Mouse (Mus musculus) forebrain, embryonic 13.5 days (tissue): Measurements from ENCODE around the gene Mtfr1l. TPM values are rescaled to one million over a fixed set of nuclear protein-coding genes. Genes with fewer than 3 reads are reported as not detected.
A peak's percentile ranks its signal among the peaks of the same experiment; 100 is the strongest.

Source experiments
- ATAC-seq: fragments of 200-750 bp; cut with Nextera tagmentation; 2 replicates; pipeline ENCODE4 v1.8.0; 2017
- H3K27ac ChIP-seq: fragments of 300-500 bp; sonication (generic); 2 replicates; pipeline ENCODE4 v1.5.1; 2015; ENCODE audit warnings: inconsistent platforms, mild to moderate bottlenecking, moderate library complexity
- H3K27me3 ChIP-seq: fragments of 300-500 bp; sonication (generic); 2 replicates; pipeline ENCODE4 v1.6.1; 2015; ENCODE audit warnings: mild to moderate bottlenecking, inconsistent platforms
- H3K36me3 ChIP-seq: fragments of 300-500 bp; sonication (generic); 2 replicates; pipeline ENCODE4 v1.6.1; 2015; ENCODE audit warnings: mild to moderate bottlenecking, inconsistent platforms; ENCODE audit not compliant: poor library complexity, severe bottlenecking
- H3K4me1 ChIP-seq: fragments of 300-500 bp; sonication (generic); 2 replicates; pipeline ENCODE4 v1.6.1; 2015; ENCODE audit warnings: inconsistent platforms
- H3K4me2 ChIP-seq: fragments of 300-500 bp; sonication (generic); 2 replicates; pipeline ENCODE4 v1.6.1; 2015; ENCODE audit warnings: inconsistent platforms, mild to moderate bottlenecking, moderate library complexity
- H3K4me3 ChIP-seq: fragments of 300-500 bp; sonication (generic); 2 replicates; pipeline ENCODE4 v1.5.1; 2015; ENCODE audit warnings: mild to moderate bottlenecking, inconsistent platforms
- H3K9ac ChIP-seq: fragments of 300-500 bp; sonication (generic); 2 replicates; pipeline ENCODE4 v1.6.1; 2015; ENCODE audit warnings: mild to moderate bottlenecking, inconsistent platforms
- H3K9me3 ChIP-seq: fragments of 300-500 bp; sonication (generic); replicated peaks from 2 replicates; pipeline ENCODE4 v1.6.1; 2016; ENCODE audit warnings: inconsistent platforms
- WGBS: fragments of 180-500 bp; shearing (Covaris S2); methylation state at CpG from one replicate; pipeline ENCODE4 v1.1.7; 2015; 5-methylcytosine and 5-hydroxymethylcytosine counted together
- polyA plus RNA-seq: library from polyadenylated mRNA; unstranded; fragments of >200 nt; fragmentation: Nextera tagmentation; extraction: Ambion mirVana; gene quantifications from 2 replicates; pipeline ENCODE4 v1.2.1, GENCODE M21; 2015

The Mtfr1l gene
- polyA plus RNA-seq, 1 experiment from 2014 or later, result 132 TPM

- WGBS, result 59% methylated on average over 8 of the region's 8 CpGs
- ATAC-seq, result no peak
- no peak overlapping the region for H3K4me3 ChIP-seq
Observed at GRCm38 (mm10) chr4:134555956-134556580, 20.9 kb upstream of the Mtfr1l start.

GRCm38 (mm10) chr4:134553631-134554030, 18.4 kb upstream of the Mtfr1l start:
- no peak overlapping the region for H3K4me3 ChIP-seq
- no peak overlapping the region for H3K9ac ChIP-seq
- H3K4me1 ChIP-seq, result peaks cover 25% of the 10 kb centered on the region
- no peak for ATAC-seq
- 53% methylated on average over 1 of the region's 1 CpGs for WGBS
- H3K27me3 ChIP-seq, result no peaks in the 10 kb centered on the region
- peaks cover 14% of the 10 kb centered on the region for H3K36me3 ChIP-seq
- no peak overlapping the region for H3K27ac ChIP-seq
- peaks cover 12% of the 10 kb centered on the region for H3K9me3 ChIP-seq
- H3K4me2 ChIP-seq, result no peak overlapping the region

More at GRCm38 (mm10) chr4:134555956-134556580, 20.9 kb upstream of the Mtfr1l start:
- H3K27ac ChIP-seq, result no peak overlapping the region
- no peaks in the 10 kb centered on the region for H3K9me3 ChIP-seq
- peaks cover 16% of the 10 kb centered on the region for H3K4me1 ChIP-seq
- no peak overlapping the region for H3K4me2 ChIP-seq
- no peak overlapping the region for H3K9ac ChIP-seq
- H3K27me3 ChIP-seq, result no peaks in the 10 kb centered on the region
- no peaks in the 10 kb centered on the region for H3K36me3 ChIP-seq

- Histone ChIP-seq H3K9me3 (peaks cover 12% of the 10 kb centered on the region), H3K27me3 (no peaks in the 10 kb centered on the region), H3K36me3 (peaks cover 30% of the 10 kb centered on the region), H3K4me1 (peaks cover 38% of the 10 kb centered on the region), H3K9ac (peak within 1 kb of the TSS; percentile 89), H3K27ac (peak within 1 kb of the TSS; percentile 81), H3K4me2 (peak within 1 kb of the TSS; percentile 63), H3K4me3 (peak within 1 kb of the TSS; percentile 69)
- under 1% methylated on average over 60 of the region's 67 CpGs for WGBS
- peak; percentile 84 for ATAC-seq
Observed at GRCm38 (mm10) chr4:134551494-134552316, 16.5 kb upstream of the Mtfr1l start, which contains the start of gene Selenon. TSS of gene Selenon (minus strand) at chr4:134552166.

GRCm38 (mm10) chr4:134549899-134550298, 14.7 kb upstream of the Mtfr1l start:
- 97% methylated on average over 8 of the region's 8 CpGs for WGBS
- Histone ChIP-seq H3K9me3 (peaks cover 12% of the 10 kb centered on the region), H3K4me2 (no peak overlapping the region), H3K9ac (no peak overlapping the region), H3K4me1 (peaks cover 41% of the 10 kb centered on the region), H3K27ac (no peak overlapping the region), H3K36me3 (peaks cover 47% of the 10 kb centered on the region), H3K4me3 (no peak overlapping the region), H3K27me3 (no peaks in the 10 kb centered on the region)
- ATAC-seq, result no peak

GRCm38 (mm10) chr4:134548169-134548938, 13.2 kb upstream of the Mtfr1l start:
- 66% methylated on average over 18 of the region's 18 CpGs for WGBS
- H3K4me3 ChIP-seq, result no peak overlapping the region
- peaks cover 57% of the 10 kb centered on the region for H3K36me3 ChIP-seq
- H3K9ac ChIP-seq, result no peak overlapping the region
- peaks cover 41% of the 10 kb centered on the region for H3K4me1 ChIP-seq
- H3K4me2 ChIP-seq, result no peak overlapping the region
- peak overlapping the region; percentile 22; the same call in 1 of the 2 replicates for H3K27ac ChIP-seq
- no peaks in the 10 kb centered on the region for H3K27me3 ChIP-seq
- H3K9me3 ChIP-seq, result peaks cover 12% of the 10 kb centered on the region
- ATAC-seq, result no peak

- no peak for ATAC-seq
- Histone ChIP-seq H3K9me3 (peaks cover 12% of the 10 kb centered on the region), H3K4me3 (no peak overlapping the region), H3K27me3 (no peaks in the 10 kb centered on the region), H3K4me1 (peaks cover 36% of the 10 kb centered on the region), H3K36me3 (peaks cover 68% of the 10 kb centered on the region), H3K27ac (0 out of 2 replicates have a peak overlapping the region, but pooled peaks have one; percentile 8), H3K4me2 (no peak overlapping the region), H3K9ac (no peak overlapping the region; the same call in 1 of the 2 replicates)
- 73% methylated on average over 9 of the region's 9 CpGs for WGBS
Observed at GRCm38 (mm10) chr4:134546814-134547705, 11.9 kb upstream of the Mtfr1l start.

GRCm38 (mm10) chr4:134543261-134543660, 8.1 kb upstream of the Mtfr1l start:
- Histone ChIP-seq H3K27ac (no peak overlapping the region), H3K27me3 (no peaks in the 10 kb centered on the region), H3K4me3 (no peak overlapping the region), H3K36me3 (peaks cover 86% of the 10 kb centered on the region), H3K9ac (no peak overlapping the region), H3K9me3 (no peaks in the 10 kb centered on the region), H3K4me2 (no peak overlapping the region), H3K4me1 (peaks cover 24% of the 10 kb centered on the region)
- WGBS, result 9% methylated on average over 5 of the region's 5 CpGs
- peak; percentile 80 for ATAC-seq

- H3K36me3 ChIP-seq, result peaks cover 84% of the 10 kb centered on the region
Observed at GRCm38 (mm10) chr4:134542726-134543125, 7.5 kb upstream of the Mtfr1l start.

GRCm38 (mm10) chr4:134538997-134539580, 3.9 kb upstream of the Mtfr1l start:
- WGBS, result 72% methylated on average over 10 of the region's 10 CpGs

More at GRCm38 (mm10) chr4:134542726-134543125, 7.5 kb upstream of the Mtfr1l start:
- Histone ChIP-seq H3K9ac (no peak overlapping the region), H3K27ac (no peak overlapping the region), H3K4me2 (no peak overlapping the region), H3K4me3 (no peak overlapping the region), H3K27me3 (no peaks in the 10 kb centered on the region), H3K4me1 (peaks cover 19% of the 10 kb centered on the region), H3K9me3 (no peaks in the 10 kb centered on the region)
- ATAC-seq, result no peak
- 92% methylated on average over 9 of the region's 9 CpGs for WGBS

GRCm38 (mm10) chr4:134535787-134536151, 582 bp upstream of the Mtfr1l start:
- Histone ChIP-seq H3K27ac (peak overlapping the region; percentile 45; the same call in 1 of the 2 replicates), H3K9me3 (no peaks in the 10 kb centered on the region), H3K4me2 (peak overlapping the region; percentile 98), H3K36me3 (peaks cover 39% of the 10 kb centered on the region), H3K27me3 (no peaks in the 10 kb centered on the region), H3K4me1 (peaks cover 30% of the 10 kb centered on the region), H3K9ac (peak overlapping the region; percentile 84), H3K4me3 (peak overlapping the region; percentile 96)
- 5% methylated on average over 8 of the region's 8 CpGs for WGBS
- no peak; the same call in 1 of the 2 replicates for ATAC-seq

More at GRCm38 (mm10) chr4:134538997-134539580, 3.9 kb upstream of the Mtfr1l start:
- Histone ChIP-seq H3K9me3 (no peaks in the 10 kb centered on the region), H3K9ac (no peak overlapping the region), H3K27ac (peak overlapping the region; percentile 52), H3K4me3 (no peak overlapping the region), H3K4me2 (no peak overlapping the region), H3K27me3 (no peaks in the 10 kb centered on the region), H3K36me3 (peaks cover 50% of the 10 kb centered on the region), H3K4me1 (peaks cover 18% of the 10 kb centered on the region)
- ATAC-seq, result no peak
